Mouse (Mus musculus) heart, adult 18-20 months (tissue): Measurements from ENCODE around the gene 4932429P05Rik. TPM values are rescaled to one million over a fixed set of nuclear protein-coding genes. Genes with fewer than 3 reads are reported as not detected.

Source experiments
- DNase-seq, 2 experiments: peaks; one replicate each; pipeline ENCODE4 v3.0.0; 2021 to 2022; ENCODE audit warnings: mixed read lengths in 1 of 2
- long read RNA-seq, 2 experiments: library from polyadenylated mRNA; stranded (forward); transcript quantifications; one replicate each; pipeline ENCODE4 v2.0.0; 2021
- total RNA-seq, 2 experiments: library from RNA; stranded (reverse); gene quantifications; 2 replicates each; pipeline ENCODE4 v1.2.3; 2021

Gene 4932429P05Rik
- total RNA-seq, result not detected
- long read RNA-seq, experiment 1, result 0 reads
- long read RNA-seq, experiment 2, result 0 reads

- no peak for DNase-seq
Observed at GRCm38 (mm10) chrX:89751968-89752367, at the start of gene 4932429P05Rik. TSS of gene 4932429P05Rik (plus strand) at chrX:89752268.

Other genes starting within 250 kb of the 4932429P05Rik start
- not detected for gene 4930415L06Rik, start 180.6 kb downstream of the 4932429P05Rik start, total RNA-seq